Mouse (Mus musculus): ENCODE measurements around the gene Fsd1l.
"Not testable (repeated sequence)": the region's sequence is repeated elsewhere in the genome, so short reads cannot be mapped to it uniquely, and the experiment has no call there.

Gene Fsd1l

GRCm38 (mm10) chr4:53630963-53631315 lies 332 bp upstream of the Fsd1l start:
- CTCF ChIA-PET, result no interaction called here

- CTCF ChIA-PET, result no interaction called here
Observed at GRCm38 (mm10) chr4:53632011-53632349, 709 bp downstream of the Fsd1l start.

- CTCF ChIA-PET, result no interaction called here
Observed at GRCm38 (mm10) chr4:53635336-53635735, 4.1 kb downstream of the Fsd1l start.

GRCm38 (mm10) chr4:53637269-53637909 lies 6.1 kb downstream of the Fsd1l start:
- CTCF ChIA-PET, result no interaction called here

GRCm38 (mm10) chr4:53638549-53639123 lies 7.4 kb downstream of the Fsd1l start:
- CTCF ChIA-PET, result no interaction called here

DNA sequence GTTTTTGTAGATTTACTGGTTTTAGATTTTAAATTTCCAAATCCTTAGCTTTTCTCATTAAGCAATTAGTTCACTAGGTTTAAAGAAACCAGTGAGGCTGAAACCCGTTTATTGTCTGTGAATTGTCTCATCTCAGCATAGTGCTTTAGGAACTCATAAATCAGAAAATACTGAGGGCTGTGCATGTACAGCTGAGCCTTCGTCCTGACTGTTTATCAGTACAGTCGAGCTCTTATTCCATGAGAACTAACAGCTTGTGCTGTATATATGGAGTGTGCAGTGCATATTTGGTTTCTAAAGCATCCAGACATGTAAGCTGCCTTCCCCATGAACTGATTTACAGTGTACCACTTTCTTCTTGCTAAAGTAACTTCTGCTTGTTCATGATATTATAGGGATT lies 26.8 kb downstream of the Fsd1l start:
- CTCF ChIA-PET, result no interaction called here

DNA sequence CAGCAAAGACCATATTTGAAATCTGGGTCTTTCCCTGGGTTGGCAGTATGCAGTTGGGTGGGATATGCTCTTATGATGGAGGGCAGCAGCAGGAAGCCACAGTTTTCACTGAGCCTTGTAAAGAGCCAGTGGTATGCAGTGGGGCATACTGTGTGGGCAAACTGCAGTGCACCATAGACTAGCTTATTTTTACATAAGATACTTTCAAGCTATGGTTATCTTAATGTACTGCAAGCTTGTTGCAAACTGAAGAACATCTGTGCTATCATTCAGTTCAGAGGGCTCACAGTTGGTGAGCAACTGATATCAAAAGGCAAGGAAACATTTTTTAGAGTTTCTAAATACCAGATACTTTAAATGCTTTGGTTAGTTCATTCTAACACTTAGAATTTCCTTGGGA lies 29.4 kb downstream of the Fsd1l start:
- CTCF ChIA-PET, result no interaction called here

DNA sequence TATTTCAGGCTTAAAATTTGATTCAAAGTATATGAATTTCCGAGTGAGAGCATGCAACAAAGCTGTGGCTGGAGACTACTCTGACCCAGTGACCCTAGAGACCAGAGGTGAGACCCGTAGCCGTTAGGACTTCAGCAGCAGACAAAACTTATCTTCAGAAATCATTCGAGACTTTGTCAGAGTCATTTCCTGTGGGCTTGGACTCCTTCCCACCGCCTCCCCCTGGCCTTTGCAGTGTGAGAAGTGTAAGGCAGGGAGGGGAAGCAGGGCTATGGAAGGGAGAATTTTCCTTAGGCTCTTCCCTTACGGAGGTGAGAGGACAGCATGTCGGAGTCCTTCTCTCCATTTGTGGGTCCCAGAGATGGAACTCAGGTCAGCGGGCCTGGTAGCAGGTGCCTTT lies 50.8 kb downstream of the Fsd1l start:
- CTCF ChIA-PET, result no interaction called here

DNA sequence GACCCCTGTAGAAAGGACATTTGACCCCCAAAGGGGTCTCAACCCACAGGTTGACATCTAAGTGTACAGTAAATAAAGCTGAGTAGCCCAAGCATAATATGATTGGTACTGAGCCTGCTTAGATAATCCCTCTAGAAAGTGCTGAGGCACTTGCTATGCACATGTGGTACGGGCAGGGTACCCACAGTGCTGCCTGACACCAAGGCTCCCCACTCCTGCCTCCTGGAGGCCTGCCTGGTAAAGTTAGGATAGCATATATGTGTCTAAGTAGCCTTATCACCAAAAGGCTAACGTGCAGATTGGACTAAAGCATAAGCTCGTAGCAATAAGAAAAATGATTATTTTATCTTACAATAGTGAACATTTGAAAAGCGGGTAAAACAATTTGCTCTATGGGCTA lies 57.7 kb downstream of the Fsd1l start:
- CTCF ChIA-PET, result no interaction called here

DNA sequence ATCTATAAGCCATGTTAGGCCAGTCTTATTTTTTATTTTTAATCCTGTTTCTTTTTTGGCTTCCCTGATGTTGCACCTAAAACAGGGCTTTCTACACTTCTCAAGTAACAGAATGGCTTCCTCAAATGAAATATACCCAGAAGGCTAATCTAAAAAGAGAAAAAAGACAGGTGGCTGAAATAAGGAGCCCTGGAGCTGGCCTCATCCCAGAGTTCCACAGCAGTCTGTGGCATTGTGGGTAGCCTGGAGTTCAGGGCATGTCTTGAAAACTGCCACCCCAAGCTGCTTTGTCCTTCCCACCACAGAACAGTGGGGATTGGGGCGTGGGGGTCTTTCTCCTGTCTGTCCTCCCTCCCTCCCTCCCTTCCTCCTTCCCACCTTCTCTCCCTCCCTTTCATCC lies 60.1 kb downstream of the Fsd1l start:
- CTCF ChIA-PET, result no interaction called here

DNA sequence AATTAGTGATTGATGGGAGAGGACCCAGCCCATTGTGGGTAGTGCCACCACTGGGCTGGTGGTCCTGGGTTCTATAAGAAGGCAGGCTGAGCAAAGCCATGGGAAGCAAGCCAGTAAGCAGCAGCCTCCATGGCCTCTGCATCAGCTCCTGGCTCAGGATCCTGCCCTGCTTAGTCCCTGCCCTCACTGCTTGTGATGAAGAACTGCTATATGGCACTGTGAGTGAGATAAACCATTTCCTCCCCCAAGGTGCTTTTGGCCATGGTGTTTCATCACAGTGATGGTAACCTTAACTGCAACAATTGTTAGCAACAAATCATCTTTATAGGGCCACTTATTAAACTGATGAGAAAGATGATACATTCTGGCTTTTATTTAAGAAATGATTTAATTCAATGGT lies 77.9 kb downstream of the Fsd1l start:
- CTCF ChIA-PET, result not testable (repeated sequence)

DNA sequence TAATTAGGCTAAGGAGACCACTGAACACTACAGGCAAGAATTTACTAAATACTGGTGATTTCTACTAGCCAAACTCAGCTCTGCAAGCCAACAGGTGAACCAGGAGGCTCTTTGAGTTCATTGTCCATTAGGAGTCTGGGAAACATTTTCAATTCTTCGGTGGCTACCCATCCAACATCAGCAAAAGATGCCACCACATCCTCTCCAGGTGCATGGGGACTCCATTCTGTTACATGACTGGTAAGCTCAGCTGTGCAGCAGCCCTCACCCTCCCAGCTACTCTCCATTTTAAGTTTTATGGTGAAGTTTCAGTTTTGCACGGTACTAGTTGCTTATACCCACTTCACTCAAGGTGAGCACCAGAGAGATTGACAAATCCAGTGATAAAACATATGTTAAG lies 78.8 kb downstream of the Fsd1l start:
- CTCF ChIA-PET, result no interaction called here

DNA sequence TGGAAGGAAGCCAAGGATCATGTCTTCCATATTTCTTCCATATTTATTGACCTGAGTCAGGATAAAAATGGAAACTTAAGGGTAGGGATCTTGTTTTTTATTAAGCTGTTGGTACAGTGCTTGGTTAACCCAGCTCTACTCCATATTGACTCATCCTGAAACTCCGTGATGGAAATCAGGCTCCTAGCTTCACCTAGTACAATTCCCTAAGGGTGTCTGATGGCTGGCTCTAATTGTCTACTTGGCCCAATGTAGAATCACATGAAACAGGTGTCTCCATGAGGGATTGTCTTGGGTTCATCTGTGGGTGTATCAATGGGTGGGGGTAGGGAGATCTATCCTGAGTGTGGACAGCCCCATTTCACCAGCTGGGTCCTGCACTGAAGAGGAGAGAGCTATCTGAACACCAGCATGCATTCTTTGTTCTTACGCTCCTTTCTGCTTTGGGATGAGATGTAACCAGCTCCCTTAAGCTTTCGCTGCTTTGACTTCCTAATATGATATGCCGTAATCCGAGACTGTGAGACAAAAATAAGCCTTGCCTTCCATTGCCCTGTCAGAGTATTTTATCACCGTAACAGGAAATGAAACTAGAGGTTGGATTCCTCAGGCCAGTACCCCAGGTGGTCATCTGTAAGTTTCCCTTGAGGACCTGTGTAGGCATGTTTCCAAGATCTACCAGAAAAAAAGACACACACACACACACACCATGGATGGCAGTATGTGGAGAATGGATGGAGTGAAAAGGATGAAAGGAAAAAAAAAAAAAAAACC lies 79.5 kb downstream of the Fsd1l start:
- CTCF ChIA-PET, result no interaction called here

GRCm38 (mm10) chr4:53713704-53714050 lies 82.4 kb downstream of the Fsd1l start, which contains the start of gene Fktn:
Gene Fktn, plus strand, starts transcription at chr4:53713998.
- CTCF ChIA-PET, result interaction anchor here (0.7 kb wide), 1 partner anchor 24 kb away, joined by 4 read pairs; no protein-coding TSS in a partner anchor

DNA sequence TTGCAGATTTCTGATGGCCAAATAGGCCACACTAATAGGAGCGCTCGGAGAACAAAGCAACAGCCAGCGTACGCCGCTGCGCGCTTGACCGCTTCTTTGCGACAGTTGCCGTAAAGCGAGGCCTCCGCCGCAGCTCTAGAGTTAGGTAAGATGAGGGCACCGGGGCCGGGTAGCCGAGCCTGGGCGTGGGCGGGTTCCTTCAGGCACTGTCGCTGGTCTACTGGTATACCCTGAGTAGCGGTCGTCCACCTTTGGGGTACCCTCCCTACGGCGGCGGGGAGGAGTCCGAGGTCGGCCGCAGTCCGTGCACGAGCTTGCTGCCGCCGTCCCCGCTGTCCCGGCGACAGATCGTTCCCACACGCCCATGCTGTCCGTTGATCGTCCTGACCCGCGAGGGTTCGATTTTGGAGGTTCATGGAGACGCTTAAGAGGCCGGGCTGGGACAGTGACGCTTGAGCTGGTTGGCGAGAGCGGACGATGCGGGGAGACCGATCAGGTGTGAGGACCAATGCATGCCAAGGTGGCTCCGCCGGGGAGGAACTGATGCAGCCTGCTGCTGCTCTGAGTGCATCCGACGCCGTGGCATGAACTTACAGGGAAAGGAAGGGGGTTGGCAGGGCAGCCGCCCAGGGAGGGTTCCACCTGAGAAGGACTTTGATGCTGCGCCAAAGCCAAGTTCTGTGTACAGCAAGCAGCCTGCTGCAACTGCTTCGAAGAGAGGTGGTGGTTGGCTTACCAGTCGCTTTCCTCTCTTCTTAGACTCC lies 83.0 kb downstream of the Fsd1l start:
- CTCF ChIA-PET, result interaction anchor here (0.7 kb wide), 1 partner anchor 239 kb away, joined by 8 read pairs; no protein-coding TSS in a partner anchor

- CTCF ChIA-PET, result no interaction called here
Observed at GRCm38 (mm10) chr4:53715977-53716376, 84.7 kb downstream of the Fsd1l start.

DNA sequence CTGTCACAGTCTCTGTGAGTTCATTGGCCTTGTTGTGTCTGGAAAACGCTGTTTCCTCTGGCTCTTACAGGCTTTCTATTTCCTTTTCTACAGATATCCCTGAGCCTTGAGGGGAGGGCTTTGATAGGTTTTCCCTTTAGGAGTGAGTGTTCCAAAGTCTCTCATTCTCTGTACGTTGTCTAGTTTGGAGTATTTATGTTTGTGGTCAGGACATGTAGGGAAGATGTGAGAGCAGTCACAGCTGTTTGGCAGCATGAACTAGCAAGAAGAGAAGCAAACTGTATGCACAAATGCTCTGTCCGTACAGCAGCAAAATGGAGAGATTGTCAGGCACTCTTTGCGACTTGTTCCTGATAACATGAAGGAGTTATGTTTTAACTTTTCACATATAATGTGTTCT lies 86.3 kb downstream of the Fsd1l start:
- CTCF ChIA-PET, result no interaction called here

DNA sequence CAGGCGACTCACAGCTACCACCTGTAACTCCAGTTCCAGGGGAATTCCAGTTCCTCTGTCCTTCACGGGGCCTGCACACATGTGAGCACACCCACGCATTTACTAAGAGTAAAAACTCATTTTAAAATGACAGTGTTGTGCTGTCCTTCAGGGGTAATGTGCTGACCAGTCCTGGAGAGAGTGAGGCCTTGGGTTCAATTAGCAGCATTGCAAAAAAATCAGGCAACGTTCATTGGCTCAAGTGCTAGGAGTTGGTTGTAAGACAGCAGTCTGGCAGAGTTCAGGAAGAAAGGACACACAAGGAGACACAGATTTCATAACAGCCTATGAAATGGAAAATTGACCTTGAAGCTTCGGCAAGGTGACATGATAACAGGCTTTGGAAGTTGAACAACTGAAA lies 87.0 kb downstream of the Fsd1l start:
- CTCF ChIA-PET, result no interaction called here

GRCm38 (mm10) chr4:53722506-53722905 lies 91.2 kb downstream of the Fsd1l start:
- CTCF ChIA-PET, result no interaction called here

DNA sequence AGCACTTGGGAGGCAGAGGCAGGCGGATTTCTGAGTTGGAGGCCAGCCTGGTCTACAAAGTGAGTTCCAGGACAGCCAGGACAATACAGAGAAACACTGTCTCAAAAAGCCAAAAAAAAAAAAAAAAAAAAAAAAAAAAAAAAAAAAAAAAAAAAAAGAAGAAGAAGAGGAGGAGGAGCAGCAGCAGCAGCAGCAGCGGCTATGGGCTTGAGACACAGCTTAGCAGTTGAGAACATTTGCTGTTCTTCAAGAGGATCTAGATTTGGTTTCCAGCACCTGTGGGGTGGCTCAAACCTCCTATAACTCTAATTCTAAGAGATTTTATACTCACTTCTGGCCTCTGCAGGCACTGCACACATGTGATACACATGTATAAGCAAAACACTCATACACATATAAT lies 94.8 kb downstream of the Fsd1l start:
- CTCF ChIA-PET, result not testable (repeated sequence)

DNA sequence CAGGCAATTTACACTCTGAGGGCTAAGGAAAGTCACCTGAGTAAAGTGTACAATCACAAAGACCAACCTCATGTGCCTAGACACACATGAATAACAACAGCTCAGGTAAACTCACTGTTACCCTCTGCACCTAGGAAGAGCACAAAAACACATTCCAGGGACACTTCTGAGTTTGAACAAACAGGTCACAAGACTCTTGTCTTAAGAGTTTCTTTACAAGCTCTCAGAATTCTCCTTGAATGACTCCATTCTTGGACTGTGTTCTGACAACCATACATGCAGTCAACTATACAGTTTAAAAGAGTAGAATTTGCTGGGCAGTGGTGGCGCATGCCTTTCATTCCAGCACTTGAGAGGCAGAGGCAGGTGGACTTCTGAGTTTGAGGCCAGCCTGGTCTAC lies 96.8 kb downstream of the Fsd1l start:
- CTCF ChIA-PET, result no interaction called here

DNA sequence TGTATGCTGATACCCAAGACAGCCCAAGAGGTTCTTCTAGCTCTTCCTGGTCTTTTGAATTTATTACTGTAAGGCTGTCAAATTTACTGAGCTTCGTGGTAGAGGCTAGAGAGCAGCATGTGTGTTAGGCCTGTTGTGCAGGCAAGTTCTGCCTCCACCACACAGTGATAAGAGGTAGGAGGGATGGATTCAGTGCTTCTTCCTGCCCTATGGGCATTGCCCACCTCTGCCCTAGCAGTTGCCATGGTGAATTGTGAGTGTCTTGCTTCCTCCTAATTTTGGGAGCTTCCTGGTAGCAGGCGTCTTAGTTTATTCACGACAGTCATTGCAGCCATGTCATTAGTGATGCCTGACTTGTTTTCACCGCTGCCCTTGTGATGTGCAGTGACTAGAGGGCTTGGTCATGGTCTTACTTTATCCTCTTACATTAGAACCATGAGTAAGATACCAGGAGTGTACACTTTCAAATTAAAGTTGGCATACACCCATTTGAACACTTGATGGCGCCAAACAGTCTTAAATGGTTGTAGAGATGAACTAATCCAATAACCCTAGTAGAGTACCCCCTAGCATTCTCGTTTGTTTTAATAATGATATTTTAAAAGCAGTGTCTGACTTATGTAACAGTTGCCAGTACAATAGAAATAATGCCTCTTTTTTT lies 107.8 kb downstream of the Fsd1l start:
- CTCF ChIA-PET, result interaction anchor here (0.7 to 2.2 kb wide), 2 partner anchors 43 to 106 kb away, joined by 3 to 9 read pairs; no protein-coding TSS in a partner anchor

Data from spleen, embryonic (tissue).